Mouse (Mus musculus) cerebellum, adult 2 months (tissue): ENCODE measurements around the gene Grk5. TPM values are rescaled to one million over a fixed set of nuclear protein-coding genes. Genes with fewer than 3 reads are reported as not detected.
A peak's percentile ranks its signal among the peaks of the same experiment; 100 is the strongest.

Experiments
- DNase-seq, 2 experiments: peaks; one replicate each; pipeline ENCODE4 v3.0.0; 2021
- H3K27ac ChIP-seq: fragments of 200-500 bp; 2 replicates; pipeline ENCODE4 v1.5.1; 2012; ENCODE audit warnings: low read length, control low read depth, inconsistent platforms; ENCODE audit not compliant: insufficient read depth
- H3K27me3 ChIP-seq: fragments of 200-500 bp; 2 replicates; pipeline ENCODE4 v1.6.1; 2012; ENCODE audit warnings: inconsistent platforms, mild to moderate bottlenecking, low read length, moderate library complexity; ENCODE audit not compliant: control insufficient read depth, insufficient read depth
- H3K4me1 ChIP-seq: fragments of 200-500 bp; 2 replicates; pipeline ENCODE4 v1.6.1; 2011; ENCODE audit warnings: low read length; ENCODE audit not compliant: control insufficient read depth, insufficient read depth
- H3K4me3 ChIP-seq: fragments of 200-500 bp; replicated peaks from 2 replicates; pipeline ENCODE3; 2011; ENCODE audit warnings: mild to moderate bottlenecking, low read depth, low read length, control low read depth; ENCODE audit not compliant: insufficient read depth
- CTCF ChIP-seq: fragments of 200-500 bp; IDR thresholded peaks from 2 replicates; pipeline ENCODE4 v1.5.1; 2011; ENCODE audit warnings: low read depth, mild to moderate bottlenecking, control low read depth, low read length, moderate library complexity, borderline replicate concordance; ENCODE audit not compliant: insufficient read depth
- POLR2A ChIP-seq: fragments of 200-500 bp; IDR thresholded peaks from 2 replicates; pipeline ENCODE4 v1.6.1; 2011; ENCODE audit warnings: low read length, control low read depth, borderline replicate concordance; ENCODE audit not compliant: insufficient read depth
- WGBS: fragments of 180-500 bp; shearing (Covaris S2); methylation state at CpG from one replicate; pipeline ENCODE4 v1.1.7; 2018; 5-methylcytosine and 5-hydroxymethylcytosine counted together
- polyA plus RNA-seq: library from polyadenylated mRNA; depleted of rRNA; stranded (reverse); fragments of >200 nt; gene quantifications from 2 replicates; pipeline ENCODE4 v1.2.3, GENCODE M21; 2012

The Grk5 gene
- polyA plus RNA-seq, 1 experiment, result 9.6 TPM

- H3K4me1 ChIP-seq, result no peaks in the 10 kb centered on the region
- H3K27me3 ChIP-seq, result no peaks in the 10 kb centered on the region
- no peak for TF ChIP-seq POLR2A
- no peak for TF ChIP-seq CTCF
- DNase-seq, result no peak
- H3K27ac ChIP-seq, result no peak overlapping the region
- no peak overlapping the region for H3K4me3 ChIP-seq
- WGBS, result 67% methylated on average over 5 of the region's 5 CpGs
Measured at GRCm38 (mm10) chr19:61056783-61057410, 167.3 kb downstream of the Grk5 start.

- H3K27ac ChIP-seq, result no peak overlapping the region
- no peak for DNase-seq
- no peaks in the 10 kb centered on the region for H3K27me3 ChIP-seq
- H3K4me3 ChIP-seq, result no peak overlapping the region
- no peak for TF ChIP-seq POLR2A
- no peak for TF ChIP-seq CTCF
- H3K4me1 ChIP-seq, result no peaks in the 10 kb centered on the region
- WGBS, result 60% methylated on average over 3 of the region's 3 CpGs
Measured at GRCm38 (mm10) chr19:61057581-61057980, 168.0 kb downstream of the Grk5 start.

- 92% methylated on average over 3 of the region's 3 CpGs for WGBS
- Histone ChIP-seq H3K27ac (no peak overlapping the region), H3K4me3 (no peak overlapping the region), H3K4me1 (no peaks in the 10 kb centered on the region), H3K27me3 (no peaks in the 10 kb centered on the region)
- TF ChIP-seq POLR2A (no peak), CTCF (no peak)
- no peak for DNase-seq
Measured at GRCm38 (mm10) chr19:61064386-61064785, 174.8 kb downstream of the Grk5 start.

DNA sequence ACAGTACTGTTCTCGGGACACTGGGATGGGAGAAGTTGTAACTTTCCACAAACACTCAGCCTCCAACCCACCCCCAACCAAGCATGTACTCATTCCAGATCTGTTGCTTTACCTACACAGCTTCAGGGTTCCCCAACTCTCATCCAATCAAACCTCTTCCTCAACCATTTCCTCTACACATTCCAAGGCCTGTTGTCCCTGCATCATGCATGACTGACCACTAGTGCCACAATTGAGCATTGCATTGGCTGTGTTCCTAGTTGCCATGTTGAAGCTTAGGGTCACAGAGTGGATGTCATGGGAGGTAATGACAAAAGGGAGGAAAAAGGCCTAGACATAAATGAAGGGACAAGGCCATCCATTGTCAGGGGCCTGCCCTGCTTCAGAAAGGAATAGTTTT is 175.5 kb downstream of the Grk5 start:
- WGBS, result 96% methylated on average over 1 of the region's 1 CpGs
- Histone ChIP-seq H3K27ac (no peak overlapping the region), H3K4me1 (no peaks in the 10 kb centered on the region), H3K27me3 (no peaks in the 10 kb centered on the region), H3K4me3 (no peak overlapping the region)
- no peak for TF ChIP-seq CTCF
- no peak for TF ChIP-seq POLR2A
- no peak for DNase-seq

DNA sequence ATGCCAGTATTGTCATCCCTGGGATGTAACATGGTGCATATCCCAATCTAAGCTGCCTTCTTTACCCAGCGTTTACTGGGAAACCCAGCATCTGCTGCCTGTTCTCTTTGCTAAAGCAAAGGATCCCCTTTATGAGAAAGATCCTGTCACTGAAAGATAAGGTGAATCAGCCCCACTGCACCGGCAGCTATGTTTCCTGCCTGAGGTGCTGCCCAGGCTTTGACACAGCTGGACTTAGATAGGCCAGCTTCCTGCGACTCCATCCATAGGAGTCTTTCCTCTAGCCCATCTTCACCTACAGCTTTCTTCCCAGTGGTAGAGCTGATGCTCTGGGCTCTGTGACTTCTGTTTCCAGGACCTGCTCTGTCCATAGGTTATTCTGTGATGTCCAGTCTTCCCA is 189.1 kb downstream of the Grk5 start:
- no peak overlapping the region for H3K27ac ChIP-seq
- no peaks in the 10 kb centered on the region for H3K27me3 ChIP-seq
- WGBS, result 93% methylated on average over 3 of the region's 3 CpGs
- no peak overlapping the region for H3K4me3 ChIP-seq
- no peaks in the 10 kb centered on the region for H3K4me1 ChIP-seq
- DNase-seq, result no peak
- TF ChIP-seq CTCF, result no peak
- TF ChIP-seq POLR2A, result no peak

GRCm38 (mm10) chr19:61080251-61080749 is 190.8 kb downstream of the Grk5 start:
- no peak overlapping the region for H3K27ac ChIP-seq
- H3K4me1 ChIP-seq, result peaks cover 3% of the 10 kb centered on the region; the same call in 1 of the 2 replicates
- no peaks in the 10 kb centered on the region for H3K27me3 ChIP-seq
- TF ChIP-seq CTCF, result no peak
- TF ChIP-seq POLR2A, result no peak
- WGBS, result 93% methylated on average over 5 of the region's 5 CpGs
- H3K4me3 ChIP-seq, result no peak overlapping the region
- no peak for DNase-seq

DNA sequence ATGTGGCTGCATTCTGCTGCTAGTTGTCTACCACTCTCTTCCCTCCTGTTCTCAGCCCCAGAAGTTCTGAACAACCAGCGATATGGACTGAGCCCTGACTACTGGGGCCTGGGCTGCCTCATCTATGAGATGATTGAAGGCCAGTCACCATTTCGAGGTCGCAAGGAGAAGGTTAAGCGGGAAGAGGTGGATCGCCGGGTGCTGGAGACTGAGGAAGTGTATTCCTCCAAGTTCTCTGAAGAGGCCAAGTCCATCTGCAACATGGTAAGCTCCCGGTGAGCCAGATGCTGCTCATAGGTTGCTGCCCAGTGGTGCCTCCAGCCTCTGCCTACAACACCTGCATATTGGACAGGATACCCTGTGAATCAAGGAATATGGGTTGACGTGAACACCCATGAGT is 193.5 kb downstream of the Grk5 start:
- no peak for TF ChIP-seq POLR2A
- no peak for TF ChIP-seq CTCF
- Histone ChIP-seq H3K27ac (no peak overlapping the region), H3K27me3 (no peaks in the 10 kb centered on the region), H3K4me1 (peaks cover 3% of the 10 kb centered on the region; the same call in 1 of the 2 replicates), H3K4me3 (no peak overlapping the region)
- 93% methylated on average over 8 of the region's 8 CpGs for WGBS
- DNase-seq, result no peak

GRCm38 (mm10) chr19:61084149-61084940 is 194.8 kb downstream of the Grk5 start:
- Histone ChIP-seq H3K27me3 (no peaks in the 10 kb centered on the region), H3K27ac (no peak overlapping the region), H3K4me3 (no peak overlapping the region), H3K4me1 (peaks cover 3% of the 10 kb centered on the region; the same call in 1 of the 2 replicates)
- TF ChIP-seq CTCF, result peak; percentile 99
- TF ChIP-seq POLR2A, result no peak
- peak; percentile 84 to 92 for DNase-seq
- whole genome bisulfite sequencing, result 39% methylated on average over 4 of the region's 4 CpGs
